Mouse (Mus musculus): Measurements from ENCODE around the gene Serpina16.

- TF ChIP-seq CTCF (conservative IDR thresholded peaks at IDR 0.05; ENCODE audit: low read length), result no peak
- no peak for TF ChIP-seq NANOG (IDR thresholded peaks at IDR 0.05; ENCODE audit: borderline replicate concordance, low read length)
These were observed 7.8 kb upstream of the Serpina16 start for GRCm38 (mm10) chr12:103683775-103684174.
